8 mouse cellular contexts compared by ENCODE assay signal in genomic region chr5:21786258-21787185, GRCm38 (mm10). TPM values are rescaled to one million over a fixed set of nuclear protein-coding genes. Genes with fewer than 3 reads are reported as not detected.
DNase-seq lines count a peak whose midpoint lies in the region; ATAC-seq lines count a peak whose summit lies in the region.

No protein-coding gene starts in this region.

- 3% methylated on average over 50 of the region's 51 CpGs for WGBS in hindbrain, embryonic 11.5 days

- 0 out of 2 replicates have a peak, but pooled peaks cover 2% of the 10 kb centered on the region for H3K36me3 ChIP-seq in hindbrain, embryonic 11.5 days (ENCODE audit: control insufficient read depth, insufficient read depth, low read length)

- peak; percentile 96 for DNase-seq in Muller cell, postnatal 12 days (ENCODE audit: inconsistent ontology term)
- DNase-seq in cerebellum, adult 9-11 months = peak; percentile 91
- DNase-seq in frontal cortex, adult 2 months (ENCODE audit: extremely low spot score in 1 of 2, low spot score in 1 of 2) = peak; percentile 78 to 96
- peak; percentile 95 for DNase-seq in hindbrain, embryonic 11.5 days (ENCODE audit: low spot score)
- DNase-seq in layer of hippocampus, postnatal 10 days (ENCODE audit: low spot score in 2 of 2) = peak; percentile 94 to 95
- peak; percentile 96 for DNase-seq in lung, postnatal 10 days
- peak; percentile 90 for DNase-seq in ovary, postnatal 36 days (ENCODE audit: low spot score)
- DNase-seq in thymus, postnatal 25 days = peak; percentile 93

- peak overlapping the region; percentile 45 for H3K4me2 ChIP-seq in hindbrain, embryonic 11.5 days (replicated peaks; ENCODE audit: low read depth, low read length)

- H3K27ac ChIP-seq in hindbrain, embryonic 11.5 days (ENCODE audit: low read depth, low read length) = peak overlapping the region; percentile 70

- H3K27me3 ChIP-seq in hindbrain, embryonic 11.5 days (ENCODE audit: control insufficient read depth, insufficient read depth, low read length) = no peaks in the 10 kb centered on the region

- H3K9me3 ChIP-seq in hindbrain, embryonic 11.5 days (ENCODE audit: control insufficient read depth, low read length) = no peaks in the 10 kb centered on the region

- peak overlapping the region; percentile 93 for H3K9ac ChIP-seq in hindbrain, embryonic 11.5 days (ENCODE audit: low read depth, low read length)

- peak overlapping the region; percentile 94 for H3K4me3 ChIP-seq in hindbrain, embryonic 11.5 days (ENCODE audit: low read depth, low read length)

- H3K4me1 ChIP-seq in hindbrain, embryonic 11.5 days (replicated peaks; ENCODE audit: control insufficient read depth, insufficient read depth, low read length) = no peaks in the 10 kb centered on the region

- ATAC-seq in hindbrain, embryonic 11.5 days (ENCODE audit: low FRiP score) = peak; percentile 81

RNA-seq across cellular contexts. Expression of gene Psmc2, which starts 1.4 kb away (rescaled TPM):
- 91.4 and 96.8 TPM in 2 replicates for polyA plus RNA-seq in frontal cortex, adult 2 months (2012; rRNA removed)
- polyA plus RNA-seq in hindbrain, embryonic 11.5 days (2014; fragmentation: Nextera tagmentation; extraction: Ambion mirVana) = 245 and 265 TPM in 2 replicates
- total RNA-seq in layer of hippocampus, postnatal 10 days (2021) = 100 to 1,000 TPM; 112 to 119 TPM

RNA-seq across cellular contexts. Expression of gene Dnajc2, which starts 1.5 kb away (rescaled TPM):
- 21.5 and 24.1 TPM in 2 replicates for polyA plus RNA-seq in frontal cortex, adult 2 months (2012; rRNA removed)
- 96.1 and 101 TPM in 2 replicates for polyA plus RNA-seq in hindbrain, embryonic 11.5 days (2014; fragmentation: Nextera tagmentation; extraction: Ambion mirVana)
- total RNA-seq in layer of hippocampus, postnatal 10 days (2021) = 10 to 100 TPM; 38.4 to 41.8 TPM

RNA-seq across cellular contexts. Expression of gene Pmpcb, which starts 49.6 kb away (rescaled TPM):
- polyA plus RNA-seq in frontal cortex, adult 2 months (2012; rRNA removed) = 56.2 and 61.2 TPM in 2 replicates
- 101 and 111 TPM in 2 replicates for polyA plus RNA-seq in hindbrain, embryonic 11.5 days (2014; fragmentation: Nextera tagmentation; extraction: Ambion mirVana)
- 10 to 100 TPM; 64.6 to 66.2 TPM for total RNA-seq in layer of hippocampus, postnatal 10 days (2021)

Comparison
In these comparisons a context has a peak if more than half of its experiments do, and no peak if none do; other contexts are left out.
1. Peak in every context shown above with its lines: DNase-seq, ATAC-seq, H3K4me3 ChIP-seq and H3K27ac ChIP-seq.